Mouse (Mus musculus) heart, adult 2 months (tissue): Measurements from ENCODE around the gene Duox2.

ENCODE experiments used
- CTCF ChIP-seq: fragments of 200-600 bp; IDR thresholded peaks from 2 replicates; pipeline ENCODE4 v1.8.1; 2022; ENCODE audit warnings: antibody characterized with exemption, mild to moderate bottlenecking, moderate library complexity
- EP300 ChIP-seq: fragments of 200-500 bp; IDR thresholded peaks from 2 replicates; pipeline ENCODE4 v1.6.1; 2011; ENCODE audit warnings: low read depth, low read length, control low read depth; ENCODE audit not compliant: insufficient read depth
- POLR2A ChIP-seq: fragments of 200-500 bp; IDR thresholded peaks from 2 replicates; pipeline ENCODE4 v1.6.1; 2011; ENCODE audit warnings: mild to moderate bottlenecking, low read depth, low read length, control low read depth; ENCODE audit not compliant: insufficient read depth

DNA sequence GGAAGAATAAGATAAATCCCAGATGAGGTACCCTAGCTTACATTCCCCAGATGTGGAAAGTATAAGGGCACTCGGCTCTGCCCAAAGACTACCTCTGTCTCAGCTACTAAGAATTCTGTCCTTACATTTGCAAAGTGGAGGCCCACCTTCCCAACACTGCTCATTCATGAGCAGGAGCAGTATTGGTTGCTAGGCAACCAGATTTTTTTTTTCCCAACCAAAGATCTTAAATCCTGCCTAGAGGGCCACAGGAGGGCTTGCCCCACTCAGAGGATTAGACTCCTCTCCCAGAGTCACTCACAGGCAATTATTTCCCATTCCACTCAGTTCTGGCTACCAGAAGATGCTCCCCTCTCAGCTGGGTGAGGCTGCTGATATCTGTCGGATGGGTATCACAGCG, 33.6 kb downstream of the Duox2 start:
- no peak for TF ChIP-seq EP300
- TF ChIP-seq POLR2A = no peak
- no peak for TF ChIP-seq CTCF
